Mouse (Mus musculus): ENCODE measurements around the gene Cd48. TPM values are rescaled to one million over a fixed set of nuclear protein-coding genes. Genes with fewer than 3 reads are reported as not detected.
"Not testable (repeated sequence)": the region's sequence is repeated elsewhere in the genome, so short reads cannot be mapped to it uniquely, and the experiment has no call there.

Gene Cd48
- polyA plus RNA-seq, 1 experiment from 2014 or later: 0.40 TPM

DNA sequence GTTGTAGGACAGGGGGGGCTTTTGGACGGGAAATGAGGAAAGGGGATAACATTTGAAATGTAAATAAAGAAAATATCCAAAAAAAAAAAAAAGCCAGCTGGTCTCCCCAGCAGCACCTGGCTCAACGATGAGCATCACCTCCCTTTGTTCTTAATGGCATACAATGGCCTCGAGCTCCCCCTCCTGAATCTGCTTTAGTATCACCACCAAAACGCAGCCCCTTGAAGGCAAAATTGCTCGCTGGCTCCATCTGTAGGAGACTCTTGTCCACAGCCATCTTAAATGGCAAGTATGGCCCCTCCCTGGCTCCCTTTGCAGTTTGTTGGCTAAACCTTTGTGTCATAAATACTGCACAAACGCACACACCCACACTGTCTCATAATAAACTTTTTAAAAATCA is 17.2 kb downstream of the Cd48 start:
- no peak overlapping the region for H3K9ac ChIP-seq (replicated peaks)
- H3K27me3 ChIP-seq: no peaks in the 10 kb centered on the region
- WGBS: 18% methylated on average over 6 of the region's 6 CpGs
- no peak overlapping the region for H3K4me2 ChIP-seq
- no peak overlapping the region for H3K4me3 ChIP-seq (replicated peaks)
- no peaks in the 10 kb centered on the region for H3K4me1 ChIP-seq (replicated peaks)
- H3K27ac ChIP-seq: no peak overlapping the region
- no peaks in the 10 kb centered on the region for H3K36me3 ChIP-seq
- H3K9me3 ChIP-seq: no peaks in the 10 kb centered on the region
- no peak for ATAC-seq (ENCODE audit: insufficient number of reproducible peaks, insufficient read depth, low FRiP score, low TSS enrichment, low read depth)

DNA sequence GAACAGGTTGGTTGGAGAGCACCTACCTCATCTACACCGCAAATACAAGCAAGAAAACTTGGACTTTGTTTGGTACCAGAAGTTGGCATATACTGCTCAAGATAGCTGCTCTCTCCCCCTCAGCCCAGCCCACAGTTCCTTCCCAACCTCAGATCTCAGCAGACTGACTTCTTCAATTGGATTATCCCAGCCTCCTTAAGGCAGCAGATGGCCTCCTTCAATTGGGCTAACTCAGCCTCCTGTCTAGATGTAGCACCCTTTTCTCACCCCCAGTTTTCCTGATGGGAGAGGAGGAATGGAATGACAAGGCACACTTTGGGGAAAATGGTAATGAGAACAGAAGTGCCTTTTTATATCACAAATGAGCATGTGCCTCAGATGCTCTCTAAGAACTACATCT is 31.9 kb downstream of the Cd48 start:
- not testable (repeated sequence) for H3K27ac ChIP-seq; H3K9ac ChIP-seq (replicated peaks); H3K36me3 ChIP-seq; H3K9me3 ChIP-seq; H3K4me1 ChIP-seq (replicated peaks); H3K4me3 ChIP-seq (replicated peaks); ATAC-seq (ENCODE audit: insufficient number of reproducible peaks, insufficient read depth, low FRiP score, low TSS enrichment, low read depth); H3K27me3 ChIP-seq; H3K4me2 ChIP-seq
- WGBS: 91% methylated on average over 1 of the region's 1 CpGs

DNA sequence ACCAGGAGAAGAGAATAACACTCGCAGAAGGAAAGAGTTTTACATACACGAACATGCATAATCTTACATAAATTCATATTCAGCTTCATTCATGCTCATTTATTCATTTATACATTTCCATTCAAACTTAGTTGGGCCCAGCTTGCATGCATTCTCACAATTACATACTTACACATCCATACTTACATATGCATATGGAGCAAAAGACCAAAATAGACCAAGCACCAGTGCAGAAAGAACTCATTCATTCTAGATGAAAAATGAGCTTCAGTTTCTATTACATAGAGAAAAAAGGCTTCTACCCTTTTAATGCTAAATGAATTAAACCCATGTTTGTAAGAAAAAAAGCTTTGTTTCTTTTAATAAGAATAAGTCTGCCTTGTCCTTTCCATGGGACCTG is 33.6 kb downstream of the Cd48 start:
- Histone ChIP-seq H3K36me3 (no peaks in the 10 kb centered on the region), H3K9ac (replicated peaks) (no peak overlapping the region), H3K27me3 (no peaks in the 10 kb centered on the region), H3K9me3 (no peaks in the 10 kb centered on the region), H3K27ac (no peak overlapping the region), H3K4me2 (no peak overlapping the region), H3K4me1 (replicated peaks) (no peaks in the 10 kb centered on the region), H3K4me3 (replicated peaks) (no peak overlapping the region)
- 38% methylated on average over 2 of the region's 2 CpGs for WGBS
- no peak for ATAC-seq (ENCODE audit: insufficient number of reproducible peaks, insufficient read depth, low FRiP score, low TSS enrichment, low read depth)

DNA sequence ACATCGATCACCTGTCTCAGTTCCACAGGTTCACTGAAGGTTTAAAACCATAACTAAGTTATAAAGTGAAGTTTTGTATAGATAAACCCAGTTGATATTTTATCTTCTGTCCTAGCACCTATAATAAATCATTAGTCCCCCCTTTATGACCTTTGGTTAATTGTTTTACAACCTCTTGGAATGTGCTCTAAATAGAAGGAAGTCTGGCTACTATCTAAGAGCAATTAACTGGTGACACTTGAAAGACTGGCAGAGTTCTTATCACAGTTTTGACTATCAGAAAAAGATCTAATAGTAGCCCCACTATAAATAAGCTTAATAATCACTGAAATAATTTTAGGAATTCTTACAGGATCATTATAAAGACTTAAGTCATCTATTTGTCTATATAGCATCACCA is 34.4 kb downstream of the Cd48 start:
- WGBS: 19% methylated on average over 1 of the region's 1 CpGs
- H3K27ac ChIP-seq: no peak overlapping the region
- no peaks in the 10 kb centered on the region for H3K27me3 ChIP-seq
- no peak overlapping the region for H3K9ac ChIP-seq (replicated peaks)
- ATAC-seq (ENCODE audit: insufficient number of reproducible peaks, insufficient read depth, low FRiP score, low TSS enrichment, low read depth): no peak
- H3K4me1 ChIP-seq (replicated peaks): no peaks in the 10 kb centered on the region
- no peaks in the 10 kb centered on the region for H3K36me3 ChIP-seq
- no peak overlapping the region for H3K4me2 ChIP-seq
- no peak overlapping the region for H3K4me3 ChIP-seq (replicated peaks)
- H3K9me3 ChIP-seq: no peaks in the 10 kb centered on the region

DNA sequence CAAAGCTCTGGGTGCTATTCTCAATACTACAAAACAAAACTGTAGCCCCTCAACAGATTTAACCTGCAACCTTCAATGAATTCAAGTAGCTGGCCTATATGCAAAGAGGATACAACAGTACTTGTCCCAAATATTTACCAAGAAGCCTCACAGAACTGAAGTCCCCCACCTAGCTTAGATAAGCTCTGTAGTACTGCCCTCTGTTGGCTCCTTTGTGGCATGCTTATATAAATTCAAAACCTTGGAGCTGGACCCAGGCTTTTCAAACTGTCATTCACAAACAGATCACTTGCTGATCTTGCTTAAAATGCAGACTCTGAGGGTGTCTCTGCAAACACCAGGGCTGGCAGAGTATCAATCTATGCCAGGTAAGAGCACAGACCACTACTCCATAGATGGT is 49.4 kb downstream of the Cd48 start:
- no peak overlapping the region for H3K4me3 ChIP-seq (replicated peaks)
- no peaks in the 10 kb centered on the region for H3K27me3 ChIP-seq
- H3K9me3 ChIP-seq: peaks cover 9% of the 10 kb centered on the region; the same call in 1 of the 2 replicates
- no peaks in the 10 kb centered on the region for H3K4me1 ChIP-seq (replicated peaks)
- H3K27ac ChIP-seq: no peak overlapping the region
- no peak overlapping the region for H3K4me2 ChIP-seq
- no peak overlapping the region for H3K9ac ChIP-seq (replicated peaks)
- H3K36me3 ChIP-seq: no peaks in the 10 kb centered on the region
- ATAC-seq (ENCODE audit: insufficient number of reproducible peaks, insufficient read depth, low FRiP score, low TSS enrichment, low read depth): no peak

DNA sequence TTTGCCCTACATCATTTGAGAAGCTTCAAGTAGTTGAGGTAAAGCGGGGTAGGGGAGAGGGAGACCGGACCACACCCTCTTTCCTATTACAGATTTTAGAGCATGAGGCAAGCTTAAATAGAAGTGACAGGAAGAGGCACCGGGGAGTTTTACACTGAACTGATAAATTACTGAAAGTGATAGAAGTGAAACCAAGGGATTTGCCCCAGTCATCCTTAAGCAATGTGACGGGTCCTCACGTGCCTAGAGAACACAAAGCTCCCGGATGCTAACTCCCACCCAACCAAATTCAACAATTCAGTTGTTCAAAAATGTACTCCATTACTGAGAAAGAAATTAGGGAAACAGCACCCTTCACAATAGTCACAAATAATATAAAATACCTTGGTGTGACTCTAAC is 53.1 kb downstream of the Cd48 start:
- no peak for ATAC-seq (ENCODE audit: insufficient number of reproducible peaks, insufficient read depth, low FRiP score, low TSS enrichment, low read depth)
- H3K27me3 ChIP-seq: no peaks in the 10 kb centered on the region
- H3K27ac ChIP-seq: no peak overlapping the region
- H3K9me3 ChIP-seq: no peaks in the 10 kb centered on the region
- WGBS: 91% methylated on average over 6 of the region's 6 CpGs
- no peak overlapping the region for H3K4me2 ChIP-seq
- no peaks in the 10 kb centered on the region for H3K36me3 ChIP-seq
- no peak overlapping the region for H3K9ac ChIP-seq (replicated peaks)
- H3K4me1 ChIP-seq (replicated peaks): no peaks in the 10 kb centered on the region
- H3K4me3 ChIP-seq (replicated peaks): no peak overlapping the region

DNA sequence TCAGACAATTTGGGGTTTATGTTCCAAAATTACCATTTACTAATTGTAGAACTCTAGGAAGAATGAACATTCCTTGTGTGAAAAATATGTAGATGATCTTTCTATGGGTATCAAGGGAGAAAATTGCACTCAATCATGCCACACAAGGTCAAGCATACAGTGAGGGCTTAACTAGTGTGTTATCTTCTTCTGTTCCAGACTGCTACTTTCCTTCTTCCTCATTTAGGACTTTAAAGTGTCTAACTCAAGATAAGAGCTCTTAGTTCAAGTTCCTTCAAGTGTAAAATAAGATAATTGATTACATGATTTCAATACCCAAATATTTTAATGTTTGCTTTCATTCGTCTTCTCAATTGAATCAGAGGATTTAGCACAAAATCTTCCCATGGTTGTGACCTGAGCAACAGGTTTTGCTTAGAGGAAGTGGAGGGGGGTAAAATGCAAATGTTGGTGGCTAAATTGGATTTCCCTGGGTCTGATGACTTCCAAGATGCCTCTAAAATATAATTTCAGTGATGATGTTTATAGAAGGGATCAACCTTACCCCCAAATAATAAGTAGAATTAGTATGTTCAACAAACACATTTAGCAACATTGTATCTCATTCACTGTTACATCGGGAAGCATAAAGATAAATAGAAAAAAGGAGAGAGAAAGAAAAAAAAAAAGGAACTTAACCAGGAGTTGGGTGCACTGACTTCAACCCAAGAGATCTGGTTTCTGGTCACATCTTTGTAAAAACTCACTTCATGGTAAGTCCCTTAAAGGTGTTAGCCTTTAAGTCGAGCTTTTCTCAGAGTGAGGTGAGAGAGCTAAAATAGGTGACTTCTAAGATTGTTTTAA is 66.5 kb downstream of the Cd48 start:
- H3K9ac ChIP-seq (replicated peaks): no peak overlapping the region
- no peaks in the 10 kb centered on the region for H3K27me3 ChIP-seq
- 84% methylated on average over 3 of the region's 3 CpGs for WGBS
- H3K27ac ChIP-seq: no peak overlapping the region
- ATAC-seq (ENCODE audit: insufficient number of reproducible peaks, insufficient read depth, low FRiP score, low TSS enrichment, low read depth): no peak
- H3K9me3 ChIP-seq: no peaks in the 10 kb centered on the region
- no peak overlapping the region for H3K4me2 ChIP-seq
- no peak overlapping the region for H3K4me3 ChIP-seq (replicated peaks)
- H3K36me3 ChIP-seq: no peaks in the 10 kb centered on the region
- H3K4me1 ChIP-seq (replicated peaks): no peaks in the 10 kb centered on the region

Small RNAs within 50 kb of the gene (microRNA-seq; reads per million reads assigned to microRNA genes)
- not detected for gene Mir7683

Other genes starting within 250 kb of the Cd48 start
- 32.9 and 36.8 TPM in 2 replicates for gene F11r, start 244.5 kb upstream of the Cd48 start, polyA plus RNA-seq (2016; fragmentation: Nextera tagmentation; extraction: Ambion mirVana)
- gene Alyref2, start 178.5 kb upstream of the Cd48 start, polyA plus RNA-seq (2016; fragmentation: Nextera tagmentation; extraction: Ambion mirVana): 11.7 and 12.6 TPM in 2 replicates
- gene Itln1, start 146.7 kb upstream of the Cd48 start, polyA plus RNA-seq (2016; fragmentation: Nextera tagmentation; extraction: Ambion mirVana): not detected in 2 replicates
- 0.10 TPM in 2 replicates for gene Cd244a, start 122.8 kb upstream of the Cd48 start, polyA plus RNA-seq (2016; fragmentation: Nextera tagmentation; extraction: Ambion mirVana)
- 0.14 and 0.20 TPM in 2 replicates for gene Ly9, start 74.6 kb upstream of the Cd48 start, polyA plus RNA-seq (2016; fragmentation: Nextera tagmentation; extraction: Ambion mirVana)
- not detected in 2 replicates for gene Slamf7, start 29.0 kb upstream of the Cd48 start, polyA plus RNA-seq (2016; fragmentation: Nextera tagmentation; extraction: Ambion mirVana)
- gene Slamf1, start 85.1 kb downstream of the Cd48 start, polyA plus RNA-seq (2016; fragmentation: Nextera tagmentation; extraction: Ambion mirVana): 0.18 and 0.35 TPM in 2 replicates
- 0.90 and 0.99 TPM in 2 replicates for gene Cd84, start 157.7 kb downstream of the Cd48 start, polyA plus RNA-seq (2016; fragmentation: Nextera tagmentation; extraction: Ambion mirVana)
- gene Gm10521, start 213.7 kb downstream of the Cd48 start, polyA plus RNA-seq (2016; fragmentation: Nextera tagmentation; extraction: Ambion mirVana): not detected in 2 replicates
- gene Slamf6, start 235.5 kb downstream of the Cd48 start, polyA plus RNA-seq (2016; fragmentation: Nextera tagmentation; extraction: Ambion mirVana): not detected in 2 replicates